Mouse (Mus musculus) gastrocnemius, postnatal 4 days (tissue): ENCODE data around the gene Fbp2. TPM values are rescaled to one million over a fixed set of nuclear protein-coding genes. Genes with fewer than 3 reads are reported as not detected.
A peak's percentile ranks its signal among the peaks of the same experiment; 100 is the strongest.
"Not testable (repeated sequence)": the region's sequence is repeated elsewhere in the genome, so short reads cannot be mapped to it uniquely, and the experiment has no call there.

Source experiments
- DNase-seq, 2 experiments: peaks; one replicate each; pipeline ENCODE4 v3.0.0; 2021 to 2022; ENCODE audit warnings: low spot score in 2 of 2, mixed read lengths in 2 of 2
- total RNA-seq, 2 experiments: library from RNA; stranded (reverse); gene quantifications; 2 replicates each; pipeline ENCODE4 v1.2.3; 2021

The Fbp2 gene
- total RNA-seq, 2 experiments from 2014 or later = 222 to 224 TPM

DNA sequence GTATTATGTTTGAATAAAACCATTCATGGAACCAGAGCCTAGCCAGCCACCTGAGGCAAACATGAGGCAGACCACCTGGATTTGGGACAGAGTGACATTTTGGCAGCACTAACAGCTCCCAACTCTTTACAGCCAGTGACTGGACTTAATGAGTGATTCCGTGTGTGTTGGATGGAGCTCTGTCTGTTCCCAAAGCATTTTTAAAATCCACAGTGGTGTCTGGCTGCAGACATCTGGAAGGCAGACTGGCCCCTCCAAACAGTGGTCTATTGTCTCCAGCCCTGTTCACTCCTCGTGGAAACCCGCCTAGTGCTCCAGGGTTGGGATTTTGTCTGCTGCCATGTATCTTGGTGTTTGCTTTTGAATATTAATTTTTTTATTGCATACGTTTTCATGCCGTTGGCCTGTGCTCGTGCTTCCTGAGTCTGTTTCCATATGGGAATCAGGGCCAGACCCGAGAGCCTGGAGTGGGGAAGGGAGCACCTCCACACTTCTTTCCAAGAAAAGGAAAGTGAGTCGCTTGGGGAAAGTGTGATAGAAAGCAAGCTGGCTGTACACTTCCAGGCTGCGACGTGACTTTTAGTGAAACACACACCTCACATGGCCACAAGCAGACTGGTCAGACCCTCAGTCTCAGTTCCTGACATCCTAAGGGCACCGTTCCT lies 7.6 kb upstream of the Fbp2 start:
- no peak for DNase-seq

DNA sequence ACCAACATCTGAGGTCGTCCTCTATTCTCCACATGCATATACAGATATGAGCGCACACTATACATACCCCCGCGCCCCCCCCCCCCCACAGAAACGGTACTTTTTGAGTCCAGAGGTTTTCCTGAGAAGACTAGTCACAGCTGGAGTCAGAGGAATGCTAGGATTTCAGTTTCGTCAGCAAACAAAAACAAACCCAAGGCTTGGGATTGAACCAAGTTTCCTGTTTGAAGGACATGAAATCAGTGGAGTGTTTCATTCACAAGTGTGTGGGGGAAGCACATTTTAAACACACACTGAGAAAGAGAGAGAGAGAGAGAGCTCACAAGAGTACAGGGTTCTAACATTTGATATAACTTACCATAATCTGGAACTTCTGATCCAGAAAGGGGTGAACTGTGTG lies 5.5 kb upstream of the Fbp2 start:
- no peak for DNase-seq

DNA sequence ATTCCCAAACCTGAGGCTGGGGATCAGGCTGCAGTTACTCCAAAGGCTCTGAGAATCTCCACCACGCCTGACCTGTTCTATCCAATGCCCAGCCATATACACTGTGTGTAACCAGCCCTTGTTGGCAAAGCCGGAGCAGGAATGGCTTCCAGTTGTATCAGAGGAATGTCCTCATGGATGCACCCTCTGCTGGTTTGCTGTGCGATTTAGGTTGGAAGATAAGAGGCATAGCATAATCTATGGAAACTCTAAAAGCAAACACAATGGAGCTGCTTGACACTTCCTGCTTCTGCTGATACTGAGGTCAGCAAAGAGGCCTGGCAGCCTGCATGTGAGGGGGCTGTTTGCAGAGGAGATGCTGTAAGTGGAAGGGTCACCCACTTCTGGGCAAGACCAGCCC lies 4.7 kb upstream of the Fbp2 start:
- no peak for DNase-seq

DNA sequence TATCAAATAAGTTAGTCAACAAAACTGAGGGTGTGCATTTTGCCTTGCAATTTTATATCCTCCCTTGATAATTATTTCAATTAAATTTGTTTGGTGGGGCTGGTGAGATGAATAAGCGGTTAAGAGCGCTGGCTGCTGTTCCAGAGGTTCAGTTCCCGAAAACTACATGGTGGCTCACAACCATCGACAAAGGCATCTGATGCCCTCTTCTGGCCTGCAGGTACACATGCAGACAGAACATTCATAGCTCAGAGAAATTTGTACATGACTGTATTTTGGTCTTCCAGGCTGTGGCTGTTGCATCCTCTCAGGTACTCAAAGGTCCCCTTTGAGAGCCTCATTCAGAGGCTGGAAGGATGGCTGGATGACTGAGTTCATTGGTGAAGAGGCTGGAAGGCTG lies 1.8 kb upstream of the Fbp2 start:
- no peak for DNase-seq

DNA sequence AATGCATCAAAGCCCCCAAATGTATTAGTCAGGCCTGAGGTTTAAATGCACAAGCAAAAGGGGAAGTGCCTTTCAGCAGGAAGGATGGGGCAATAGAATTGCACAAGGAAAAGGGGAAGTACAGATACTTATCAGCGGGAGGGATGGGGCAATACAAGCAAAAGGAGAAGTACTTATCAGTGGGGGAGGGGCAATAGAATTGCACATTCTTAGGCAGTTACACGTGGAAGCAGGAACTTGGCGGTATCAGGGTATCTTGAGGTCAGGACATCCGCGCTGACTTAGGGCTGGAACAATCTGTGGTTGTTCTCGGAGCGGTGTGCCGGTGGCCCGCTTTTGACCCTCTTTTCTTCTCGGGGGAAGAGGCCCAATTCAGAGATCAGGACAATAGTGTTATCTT lies 1.0 kb upstream of the Fbp2 start:
- not testable (repeated sequence) for DNase-seq

DNA sequence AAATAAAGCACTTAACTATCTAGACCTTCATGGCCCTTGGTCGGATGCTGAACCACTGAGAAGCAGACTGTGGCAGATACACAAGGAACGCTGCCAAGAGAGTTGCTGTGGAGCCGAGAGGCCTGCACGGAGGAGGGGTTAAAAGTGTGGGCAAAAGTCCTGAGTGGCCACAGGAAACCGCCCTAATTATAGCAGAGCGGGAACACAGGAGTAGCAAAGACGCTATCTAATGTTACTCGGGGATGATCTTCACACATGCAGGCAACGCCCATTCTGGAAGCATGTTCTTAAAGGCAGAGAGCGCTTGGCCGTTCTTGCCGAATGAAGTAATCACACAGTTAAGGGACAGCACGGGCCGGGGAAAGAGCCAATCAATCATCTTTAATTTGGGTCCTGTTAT lies 1.4 kb downstream of the Fbp2 start:
- peak in 1 of 2 experiments; percentile 24 for DNase-seq

DNA sequence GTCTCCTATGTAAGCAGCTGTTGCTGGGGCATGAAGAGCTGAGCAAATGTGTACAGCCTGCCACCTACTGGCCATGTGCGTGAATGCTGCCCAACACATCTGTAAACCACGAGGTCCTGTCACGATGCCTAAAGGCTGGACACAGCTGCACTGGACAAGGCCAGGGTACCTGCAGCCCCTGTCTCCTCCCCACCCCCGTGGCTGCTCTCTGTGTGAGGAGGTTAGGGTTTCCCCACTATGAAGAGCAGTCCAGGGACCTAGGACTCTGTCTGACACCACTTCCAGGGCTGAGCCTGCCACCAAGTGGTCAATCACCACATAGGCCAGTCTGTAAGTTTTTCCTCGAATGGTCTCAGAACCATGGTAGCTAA lies 1.9 kb downstream of the Fbp2 start:
- peak; percentile 36 to 78 for DNase-seq

DNA sequence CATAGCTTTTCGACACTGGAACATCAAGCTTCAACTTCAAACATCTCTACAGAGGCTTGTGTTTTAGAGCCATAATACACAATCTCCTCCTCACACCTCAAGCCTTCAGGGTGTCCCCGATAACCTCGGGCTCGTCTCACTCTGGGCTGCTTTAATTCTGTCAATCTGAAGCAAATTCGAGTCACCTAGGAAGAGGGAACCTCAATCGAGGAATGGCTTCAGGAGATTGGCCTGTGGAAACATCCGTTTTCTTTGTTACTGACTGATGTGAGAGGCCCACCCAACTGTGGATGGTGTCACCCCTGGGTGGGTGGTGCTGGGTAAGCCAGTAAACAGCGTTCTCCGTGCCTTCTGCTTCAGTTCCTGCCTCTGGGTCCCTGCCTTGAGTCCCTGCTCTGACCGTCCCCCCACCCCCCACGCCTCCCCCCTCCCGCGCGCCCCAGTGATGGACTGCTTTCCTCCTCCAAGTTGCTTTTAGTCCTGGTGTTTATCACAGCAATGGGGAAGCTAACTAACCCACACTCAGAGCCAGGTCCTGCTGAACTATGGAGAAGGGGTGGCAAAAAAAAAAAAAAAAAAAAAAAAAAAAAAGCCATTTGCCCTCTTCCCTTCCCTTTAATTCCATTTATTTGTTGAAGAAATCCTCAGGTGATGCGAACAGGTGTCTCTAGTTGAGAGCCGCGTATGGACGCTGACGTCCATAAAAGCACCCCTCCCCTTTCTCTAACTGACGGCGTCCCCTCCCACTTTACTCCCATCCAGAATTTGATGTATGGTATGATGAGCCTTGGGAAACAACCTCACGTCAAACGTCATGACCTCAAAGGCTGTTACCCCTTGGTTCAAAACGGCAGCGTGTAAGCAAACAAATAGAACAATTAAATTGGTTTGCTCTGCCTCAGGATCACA lies 2.6 kb downstream of the Fbp2 start:
- DNase-seq = no peak

DNA sequence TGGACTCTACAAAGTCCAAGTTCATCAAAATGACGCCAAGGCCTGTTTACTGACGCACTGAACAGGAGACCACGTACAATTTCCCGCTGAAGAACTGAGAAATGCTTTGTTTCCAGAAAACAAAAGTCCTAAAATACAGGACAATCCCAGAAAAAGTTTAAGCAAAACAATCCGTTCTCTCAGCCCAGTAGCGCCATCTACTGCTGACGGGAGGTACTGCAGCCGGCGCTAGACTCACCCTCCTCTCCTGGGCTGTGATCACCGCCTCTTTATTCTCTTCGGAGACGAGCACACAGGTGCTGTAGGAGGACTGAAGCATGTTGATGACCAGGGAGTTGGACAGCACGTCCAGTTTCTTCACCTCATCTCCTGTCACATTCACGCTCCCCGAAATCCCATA lies 3.6 kb downstream of the Fbp2 start:
- peak; percentile 66 to 76 for DNase-seq

DNA sequence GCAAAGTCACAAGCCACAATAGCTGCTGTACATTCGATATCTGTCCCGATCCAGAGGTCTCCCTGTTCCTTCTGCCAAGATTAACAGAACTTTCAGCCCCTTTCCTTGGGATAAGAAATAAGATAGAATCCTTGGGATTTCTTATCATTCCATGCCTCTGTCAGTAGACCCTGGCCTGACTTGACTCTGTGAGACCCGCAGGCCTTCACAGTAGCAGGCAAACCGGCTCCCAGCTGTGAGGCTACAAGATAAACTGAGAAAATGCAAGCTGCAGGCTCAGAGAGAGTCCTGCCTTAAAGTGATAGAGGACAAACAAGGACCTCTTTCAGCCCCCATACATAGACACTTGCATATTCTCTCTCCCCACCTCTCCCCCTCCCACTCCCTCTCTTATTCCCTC lies 24.9 kb downstream of the Fbp2 start:
- no peak for DNase-seq

DNA sequence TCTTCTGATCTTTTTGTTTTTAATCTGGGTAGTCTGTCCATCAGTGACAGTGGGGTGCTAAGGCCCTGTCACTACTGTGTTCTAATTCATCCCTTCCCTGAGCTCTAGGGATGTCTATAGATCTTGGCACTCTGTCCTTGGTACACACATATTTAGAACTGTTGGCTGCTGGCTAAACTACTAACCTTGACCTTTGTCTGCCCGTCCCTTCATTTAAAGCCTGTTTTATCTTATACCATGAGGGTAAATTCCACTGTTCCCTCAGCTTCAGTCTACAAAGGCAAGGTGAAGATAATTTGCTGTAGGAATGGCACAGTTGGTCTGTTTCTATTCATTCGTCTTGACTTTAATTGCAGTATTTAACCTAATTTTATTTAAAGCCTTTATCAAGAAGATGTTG lies 26.0 kb downstream of the Fbp2 start:
- no peak for DNase-seq

DNA sequence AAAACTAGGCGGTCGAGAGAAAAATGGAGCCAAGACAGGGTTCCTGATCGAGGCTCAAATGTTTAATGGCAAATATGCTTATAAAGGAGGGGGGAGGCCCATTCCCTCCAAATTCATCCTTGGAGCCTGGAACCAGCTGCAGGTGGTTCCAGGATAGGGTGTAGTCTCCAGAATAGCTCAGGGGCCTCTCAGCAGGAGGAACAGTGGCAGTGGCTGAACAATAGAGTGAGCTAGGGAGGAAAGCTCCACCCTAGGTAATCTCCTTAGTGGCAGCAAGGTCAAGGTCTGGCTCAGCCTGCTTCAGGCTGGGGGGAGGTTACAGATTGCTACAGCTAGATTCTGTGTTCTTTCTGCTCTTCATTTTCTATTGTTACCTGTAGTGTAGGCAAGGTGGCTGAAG lies 42.5 kb downstream of the Fbp2 start:
- not testable (repeated sequence) for DNase-seq

DNA sequence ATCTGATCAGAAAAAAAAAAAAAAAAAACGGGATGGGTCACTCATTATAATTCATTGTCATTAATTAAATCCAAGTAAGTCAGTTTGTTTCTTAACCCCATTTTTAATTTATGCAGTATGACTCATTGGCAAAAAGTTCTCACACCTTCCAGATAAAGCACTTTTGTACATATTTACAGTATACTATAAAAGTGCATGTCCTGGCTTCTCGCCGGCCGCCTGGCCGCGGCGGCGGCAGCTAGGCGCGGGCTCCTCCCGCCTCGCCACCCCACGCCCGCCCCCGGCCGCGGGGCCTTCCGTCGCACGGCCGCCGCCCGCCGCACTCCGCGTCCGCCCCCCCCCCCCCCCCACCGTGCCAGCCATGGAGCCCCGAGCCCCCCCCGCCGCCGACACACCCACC lies 45.5 kb downstream of the Fbp2 start:
- no peak for DNase-seq

DNA sequence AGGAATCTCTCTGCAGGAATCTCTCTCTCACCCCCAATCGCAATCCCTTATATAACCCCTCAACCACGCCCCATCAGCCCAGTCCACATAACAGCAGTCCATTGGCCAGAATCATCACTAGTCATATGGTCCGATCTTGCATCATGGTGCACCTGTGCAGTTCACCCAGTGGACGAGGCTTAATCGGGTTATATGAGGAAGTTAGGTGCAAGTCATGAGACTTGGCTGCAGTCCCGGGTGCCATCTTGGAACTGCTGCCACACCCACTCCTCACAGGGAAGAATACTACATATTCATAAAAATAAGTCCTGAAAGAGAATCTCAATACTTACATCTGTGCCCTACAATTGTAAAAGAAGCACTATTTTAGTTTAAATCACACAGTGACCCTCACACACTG lies 50.2 kb downstream of the Fbp2 start:
- DNase-seq = not testable (repeated sequence)

Other genes with a start within 250 kb of the Fbp2 start
- gene 6720489N17Rik, start 234.2 kb downstream of the Fbp2 start, total RNA-seq = 1 to 10 TPM; 2.9 to 4.3 TPM
- 10 to 100 TPM in 1 of 2 experiments, 1 to 10 TPM in 1; 8.2 to 11.8 TPM for gene Platr25, start 97.7 kb downstream of the Fbp2 start, total RNA-seq
- 1 to 10 TPM; 1.8 to 2.2 TPM for gene Gm5141, start 72.6 kb downstream of the Fbp2 start, total RNA-seq
- 1 to 10 TPM in 1 of 2 experiments, under 1 TPM in 1; 0.61 to 4.6 TPM for gene Fbp1, start 29.9 kb upstream of the Fbp2 start, total RNA-seq
- 100 to 1,000 TPM; 105 to 158 TPM for gene 2010111I01Rik, start 106.5 kb upstream of the Fbp2 start, total RNA-seq